Mouse (Mus musculus): Measurements from ENCODE around the gene Igfals. TPM values are rescaled to one million over a fixed set of nuclear protein-coding genes. Genes with fewer than 3 reads are reported as not detected.

Gene Igfals
- polyA plus RNA-seq, 1 experiment from 2014 or later = not detected

DNA sequence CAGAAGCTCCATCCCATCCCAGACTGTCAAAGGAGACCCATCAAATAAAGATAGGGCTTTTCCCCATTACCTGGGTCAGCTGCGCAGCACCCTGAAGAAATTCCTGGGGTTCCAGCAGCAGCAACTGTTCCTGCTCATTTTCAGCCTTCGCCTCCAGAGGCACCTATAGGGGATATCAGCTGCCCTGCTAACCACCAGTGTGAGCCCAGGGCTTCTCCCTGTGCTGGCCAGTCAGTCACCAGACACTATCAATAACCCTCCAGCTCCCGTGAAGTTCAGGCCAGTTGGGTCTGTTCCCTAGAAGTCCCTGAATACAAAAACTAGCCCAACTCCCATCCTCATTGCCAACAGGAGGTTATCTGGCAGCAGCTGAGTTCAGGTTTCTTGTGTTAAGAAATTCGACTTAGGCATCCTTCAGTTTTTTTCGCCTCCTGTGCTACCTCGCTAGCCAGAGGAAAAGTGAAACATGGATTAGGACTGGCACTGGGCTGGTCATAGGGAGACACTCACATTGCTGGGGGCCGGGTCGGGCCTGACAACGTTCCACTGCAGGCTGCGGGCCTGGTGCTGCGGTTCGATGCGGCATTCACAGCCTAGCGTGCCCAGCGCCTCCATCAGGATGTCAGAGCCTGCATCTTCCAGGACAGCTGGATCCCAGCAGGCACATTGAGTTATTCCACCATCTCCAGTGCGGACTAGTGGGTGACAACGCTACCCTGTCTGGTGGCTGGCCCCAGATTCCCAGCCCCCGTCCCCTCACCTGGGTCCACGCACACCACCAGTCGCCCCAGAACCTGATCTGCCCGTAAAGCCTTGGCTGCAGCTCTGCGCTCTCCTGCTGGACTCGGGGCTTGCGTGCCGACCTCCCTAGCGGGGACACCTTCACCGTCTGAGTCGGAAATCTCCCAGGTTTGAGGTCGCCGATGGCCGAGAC lies 28.5 kb downstream of the Igfals start:
- peak overlapping the region; percentile 38; the same call in 1 of the 2 replicates for H3K27ac ChIP-seq
- peaks cover 22% of the 10 kb centered on the region; the same call in 1 of the 2 replicates for H3K79me2 ChIP-seq (ENCODE audit: inconsistent target)
- WGBS (ENCODE audit: missing documents) = 12% methylated on average over 30 of the region's 31 CpGs
- H3K4me3 ChIP-seq (ENCODE audit: inconsistent target) = peak overlapping the region; percentile 88
- peaks cover 47% of the 10 kb centered on the region for H3K36me3 ChIP-seq (ENCODE audit: inconsistent target)

DNA sequence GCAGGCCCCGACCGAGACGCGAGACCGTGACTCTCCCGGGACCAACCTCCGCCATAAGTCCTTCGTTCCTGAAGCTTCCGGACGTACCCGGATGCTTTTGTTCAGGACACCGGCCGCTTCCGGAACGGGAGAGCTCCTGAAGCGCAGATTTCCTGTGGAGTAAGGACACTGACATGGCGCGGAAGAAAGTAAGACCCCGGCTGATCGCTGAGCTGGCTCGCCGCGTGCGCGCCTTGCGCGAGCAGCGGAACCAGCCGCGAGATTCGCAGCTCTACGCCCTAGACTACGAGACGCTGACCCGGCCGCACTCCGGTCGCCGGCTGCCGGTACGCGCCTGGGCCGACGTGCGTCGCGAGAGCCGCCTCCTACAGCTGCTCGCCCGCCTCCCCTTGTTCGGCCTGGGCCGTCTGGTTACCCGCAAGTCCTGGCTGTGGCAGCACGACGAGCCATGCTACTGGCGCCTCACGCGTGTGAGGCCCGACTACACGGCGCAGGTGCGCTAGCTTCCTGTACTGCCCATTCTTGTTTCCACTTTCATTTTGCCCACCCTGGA lies 29.3 kb downstream of the Igfals start, which contains the start of the genes Eme2 and Mrps34:
TSS of gene Eme2 (minus strand) at position 93 of the 553 bp plus-strand sequence.
TSS of gene Mrps34 (plus strand) at position 122 of the 553 bp plus-strand sequence.
- H3K79me2 ChIP-seq (ENCODE audit: inconsistent target) = peaks cover 22% of the 10 kb centered on the region; the same call in 1 of the 2 replicates
- H3K36me3 ChIP-seq (ENCODE audit: inconsistent target) = peaks cover 54% of the 10 kb centered on the region
- peak within 1 kb of the TSS; percentile 88 for H3K4me3 ChIP-seq (ENCODE audit: inconsistent target)
- H3K27ac ChIP-seq = peak within 1 kb of the TSS; percentile 38
- WGBS (ENCODE audit: missing documents) = under 1% methylated on average over 61 of the region's 62 CpGs

DNA sequence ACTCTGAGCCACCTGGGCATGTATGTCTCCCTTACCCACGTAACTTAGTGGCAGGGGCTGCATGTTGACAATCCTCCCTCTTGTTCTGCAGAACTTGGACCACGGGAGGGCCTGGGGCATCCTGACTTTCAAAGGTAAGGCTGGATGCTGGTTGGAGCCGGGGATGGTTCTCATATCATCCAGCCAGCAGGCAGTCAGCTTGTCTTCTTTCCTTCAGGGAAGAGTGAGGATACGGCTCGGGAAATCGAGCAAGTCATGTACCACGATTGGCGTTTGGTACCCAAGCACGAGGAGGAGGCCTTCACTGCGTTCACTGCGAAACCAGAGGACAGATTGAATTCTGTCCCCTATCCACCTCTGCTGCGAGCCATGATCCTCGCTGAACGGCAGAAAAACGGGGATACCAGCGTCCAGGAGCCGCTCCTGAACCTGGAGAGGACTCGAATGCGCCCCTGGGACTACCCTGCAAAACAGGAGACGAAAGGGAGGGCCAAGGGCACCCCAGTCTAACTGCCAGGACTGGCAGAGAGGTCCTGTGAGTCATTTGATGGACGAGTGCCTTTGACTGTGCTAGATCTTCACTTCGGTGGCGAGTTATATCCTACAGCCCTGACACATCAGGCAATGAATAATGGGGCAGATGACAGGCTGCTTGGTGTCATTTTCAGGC lies 29.9 kb downstream of the Igfals start:
- H3K4me3 ChIP-seq (ENCODE audit: inconsistent target) = peak overlapping the region; percentile 88
- H3K79me2 ChIP-seq (ENCODE audit: inconsistent target) = peaks cover 22% of the 10 kb centered on the region; the same call in 1 of the 2 replicates
- WGBS (ENCODE audit: missing documents) = 8% methylated on average over 23 of the region's 23 CpGs
- peaks cover 54% of the 10 kb centered on the region for H3K36me3 ChIP-seq (ENCODE audit: inconsistent target)
- peak overlapping the region; percentile 33 for H3K27ac ChIP-seq

DNA sequence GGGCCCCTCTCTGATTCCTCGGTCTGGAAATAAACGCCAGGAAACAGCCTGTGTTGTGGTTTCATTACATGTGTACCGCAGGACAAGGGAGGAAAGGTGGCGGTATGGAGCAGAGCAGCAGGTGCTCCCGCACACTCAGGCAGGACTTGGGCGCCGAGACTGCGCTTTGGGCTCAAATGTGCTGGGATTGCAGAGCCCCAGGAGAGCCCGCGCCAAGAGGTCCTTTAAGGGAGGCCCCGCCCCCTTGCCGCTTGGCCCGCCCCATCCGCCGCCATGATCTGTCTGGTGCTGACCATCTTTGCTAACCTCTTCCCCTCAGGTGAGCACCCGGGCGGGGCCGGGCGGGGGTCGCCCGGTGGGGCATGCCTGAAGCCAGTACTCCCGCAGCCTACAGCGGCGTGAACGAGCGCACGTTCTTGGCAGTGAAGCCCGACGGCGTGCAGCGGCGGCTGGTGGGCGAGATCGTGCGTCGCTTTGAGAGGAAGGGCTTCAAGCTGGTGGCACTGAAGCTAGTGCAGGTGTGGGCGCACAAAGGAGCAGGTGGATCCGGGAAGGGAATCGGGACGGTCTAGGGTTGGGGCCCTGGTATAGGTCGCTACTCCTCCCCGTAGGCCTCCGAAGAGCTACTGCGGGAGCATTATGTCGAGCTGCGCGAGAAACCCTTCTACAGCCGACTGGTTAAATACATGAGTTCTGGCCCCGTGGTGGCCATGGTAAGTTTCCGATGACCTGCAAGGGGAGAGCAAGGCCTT lies 30.6 kb downstream of the Igfals start, which contains the start of gene Nme3:
TSS of gene Nme3 (plus strand) at position 260 of the 752 bp plus-strand sequence.
- Histone ChIP-seq H3K36me3 (ENCODE audit: inconsistent target) (peaks cover 54% of the 10 kb centered on the region), H3K79me2 (ENCODE audit: inconsistent target) (peaks cover 22% of the 10 kb centered on the region; the same call in 1 of the 2 replicates), H3K4me3 (ENCODE audit: inconsistent target) (peak within 1 kb of the TSS; percentile 88), H3K27ac (peak within 1 kb of the TSS; percentile 33)
- WGBS (ENCODE audit: missing documents) = 3% methylated on average over 47 of the region's 50 CpGs

DNA sequence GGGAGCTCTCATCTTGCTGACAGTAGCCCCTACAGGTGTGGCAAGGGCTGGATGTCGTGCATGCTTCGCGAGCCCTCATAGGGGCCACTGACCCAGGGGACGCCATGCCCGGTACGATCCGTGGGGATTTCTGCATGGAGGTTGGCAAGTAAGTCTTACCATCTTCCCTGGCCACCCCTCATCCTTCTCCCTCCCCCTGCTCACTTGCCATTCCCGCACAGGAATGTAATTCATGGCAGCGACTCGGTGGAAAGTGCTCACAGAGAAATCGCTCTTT lies 31.1 kb downstream of the Igfals start:
- H3K36me3 ChIP-seq (ENCODE audit: inconsistent target) = peaks cover 54% of the 10 kb centered on the region
- 61% methylated on average over 11 of the region's 11 CpGs for WGBS (ENCODE audit: missing documents)
- H3K79me2 ChIP-seq (ENCODE audit: inconsistent target) = peaks cover 22% of the 10 kb centered on the region; the same call in 1 of the 2 replicates
- H3K4me3 ChIP-seq (ENCODE audit: inconsistent target) = peak overlapping the region; percentile 88
- H3K27ac ChIP-seq = no peak overlapping the region

DNA sequence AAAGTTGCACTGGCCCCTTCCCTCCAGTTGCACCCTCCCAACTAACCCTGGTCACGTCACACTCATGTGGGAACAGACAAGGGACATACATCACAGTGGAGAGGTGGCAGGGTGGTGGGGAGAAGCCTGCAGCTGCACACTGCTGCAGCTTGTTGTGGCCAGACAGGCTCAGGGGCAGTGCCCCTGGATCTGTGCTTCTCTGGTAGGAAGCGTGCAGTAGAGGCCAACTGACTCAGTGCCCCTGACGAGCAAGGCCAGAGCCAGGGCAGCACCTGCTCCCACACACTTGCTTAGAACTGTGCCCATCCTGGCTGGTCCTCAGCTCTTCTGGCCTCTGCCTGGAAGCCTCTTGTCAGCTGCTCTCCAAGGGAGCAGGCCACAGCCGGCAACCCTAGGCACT lies 31.8 kb downstream of the Igfals start:
- Histone ChIP-seq H3K36me3 (ENCODE audit: inconsistent target) (peaks cover 54% of the 10 kb centered on the region), H3K4me3 (ENCODE audit: inconsistent target) (no peak overlapping the region), H3K27ac (no peak overlapping the region), H3K79me2 (ENCODE audit: inconsistent target) (peaks cover 22% of the 10 kb centered on the region; the same call in 1 of the 2 replicates)
- WGBS (ENCODE audit: missing documents) = 95% methylated on average over 4 of the region's 4 CpGs

DNA sequence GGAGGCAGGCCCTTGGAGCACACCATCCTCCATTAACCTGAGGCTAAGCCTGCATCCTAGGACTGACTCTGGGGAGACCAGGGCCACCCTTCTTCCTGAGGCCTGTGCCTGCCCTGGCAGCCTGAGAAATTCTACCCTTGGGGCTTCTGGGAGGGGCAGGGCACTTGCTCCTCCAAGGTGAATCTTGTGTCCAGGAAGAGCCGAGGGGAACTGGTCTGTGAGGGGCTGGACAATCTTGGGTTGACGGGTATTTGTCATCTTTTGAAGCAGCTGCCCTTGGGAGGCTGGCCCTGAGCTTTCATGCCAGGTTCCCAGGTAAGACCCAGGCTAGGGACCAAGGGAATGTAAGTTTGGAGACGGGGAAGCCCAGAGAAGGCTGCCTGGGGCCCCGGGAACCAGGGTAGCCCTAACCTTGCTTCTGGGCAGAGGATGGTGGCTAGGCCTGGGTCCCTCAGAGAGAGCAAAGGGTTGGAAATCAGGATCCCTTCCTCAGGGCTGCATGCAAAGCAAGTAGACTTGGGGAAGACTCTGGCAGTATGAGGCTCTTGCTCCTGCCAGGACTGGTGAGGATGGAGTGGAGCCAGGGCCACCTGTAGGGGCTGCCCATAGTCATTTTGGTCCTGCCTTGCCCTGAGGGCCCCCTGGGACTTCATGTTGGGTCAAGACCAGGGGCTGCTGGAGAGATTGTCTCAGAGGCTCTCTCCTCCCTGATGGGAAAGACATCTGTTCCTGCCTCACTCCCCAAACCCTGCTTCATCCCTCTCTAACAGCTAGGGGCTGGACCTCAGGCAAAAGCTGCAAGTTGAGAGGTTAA lies 32.5 kb downstream of the Igfals start:
- no peak overlapping the region for H3K4me3 ChIP-seq (ENCODE audit: inconsistent target)
- peaks cover 20% of the 10 kb centered on the region; the same call in 1 of the 2 replicates for H3K79me2 ChIP-seq (ENCODE audit: inconsistent target)
- H3K27ac ChIP-seq = no peak overlapping the region
- H3K36me3 ChIP-seq (ENCODE audit: inconsistent target) = peaks cover 54% of the 10 kb centered on the region
- 91% methylated on average over 4 of the region's 4 CpGs for WGBS (ENCODE audit: missing documents)

DNA sequence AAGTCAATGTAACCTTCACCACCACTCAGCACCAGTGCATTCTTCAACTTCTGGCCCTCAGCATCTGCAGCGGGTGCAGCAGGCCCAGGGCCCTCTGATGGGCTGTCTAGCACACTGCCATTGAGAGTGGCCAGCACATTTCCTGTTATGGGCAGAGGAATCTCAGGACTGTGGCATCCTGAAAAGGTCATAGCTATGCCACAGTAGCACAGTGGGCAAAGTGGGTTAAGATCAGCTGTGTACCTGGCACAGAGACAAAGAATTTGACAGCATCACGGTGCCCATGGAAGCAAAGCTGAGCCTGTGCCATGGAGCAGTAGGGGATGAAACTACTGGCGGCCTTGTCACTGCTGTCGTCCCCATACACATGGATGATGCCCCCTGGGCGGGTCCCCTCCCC lies 33.4 kb downstream of the Igfals start:
- Histone ChIP-seq H3K79me2 (ENCODE audit: inconsistent target) (peaks cover 11% of the 10 kb centered on the region; the same call in 1 of the 2 replicates), H3K36me3 (ENCODE audit: inconsistent target) (peaks cover 60% of the 10 kb centered on the region), H3K4me3 (ENCODE audit: inconsistent target) (no peak overlapping the region), H3K27ac (no peak overlapping the region)
- 92% methylated on average over 5 of the region's 5 CpGs for WGBS (ENCODE audit: missing documents)

DNA sequence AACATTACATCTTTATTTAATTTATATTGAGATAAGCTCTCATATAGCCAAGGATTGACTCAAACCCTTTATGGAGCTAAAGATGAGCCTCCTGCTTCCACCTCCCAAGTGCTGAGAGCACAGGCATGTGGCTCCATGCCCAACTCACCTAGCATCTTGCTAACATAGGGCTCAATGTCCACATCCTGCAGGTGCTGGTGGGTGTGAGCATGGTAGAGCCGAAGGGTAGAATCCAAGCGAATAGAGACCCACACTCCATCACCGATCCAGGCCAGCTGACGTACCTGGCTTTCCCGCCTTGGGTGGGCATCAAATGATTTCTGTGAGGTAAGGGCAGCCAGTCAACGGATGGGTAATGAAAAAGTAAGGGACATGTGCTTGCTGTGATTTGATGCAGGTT lies 34.2 kb downstream of the Igfals start:
- Histone ChIP-seq H3K79me2 (ENCODE audit: inconsistent target) (peaks cover 5% of the 10 kb centered on the region; the same call in 1 of the 2 replicates), H3K4me3 (ENCODE audit: inconsistent target) (no peak overlapping the region), H3K27ac (no peak overlapping the region), H3K36me3 (ENCODE audit: inconsistent target) (peaks cover 68% of the 10 kb centered on the region)
- WGBS (ENCODE audit: missing documents) = 93% methylated on average over 5 of the region's 6 CpGs

GRCm38 (mm10) chr17:24902124-24902523 lies 36.3 kb downstream of the Igfals start:
- H3K27ac ChIP-seq = no peak overlapping the region
- H3K79me2 ChIP-seq (ENCODE audit: inconsistent target) = no peaks in the 10 kb centered on the region
- WGBS (ENCODE audit: missing documents) = 95% methylated on average over 5 of the region's 5 CpGs
- no peak overlapping the region for H3K4me3 ChIP-seq (ENCODE audit: inconsistent target)
- peaks cover 90% of the 10 kb centered on the region for H3K36me3 ChIP-seq (ENCODE audit: inconsistent target)

GRCm38 (mm10) chr17:24902671-24903474 lies 37.1 kb downstream of the Igfals start:
- Histone ChIP-seq H3K36me3 (ENCODE audit: inconsistent target) (peaks cover 97% of the 10 kb centered on the region), H3K79me2 (ENCODE audit: inconsistent target) (no peaks in the 10 kb centered on the region), H3K27ac (no peak overlapping the region), H3K4me3 (ENCODE audit: inconsistent target) (no peak overlapping the region)
- WGBS (ENCODE audit: missing documents) = 75% methylated on average over 9 of the region's 9 CpGs

DNA sequence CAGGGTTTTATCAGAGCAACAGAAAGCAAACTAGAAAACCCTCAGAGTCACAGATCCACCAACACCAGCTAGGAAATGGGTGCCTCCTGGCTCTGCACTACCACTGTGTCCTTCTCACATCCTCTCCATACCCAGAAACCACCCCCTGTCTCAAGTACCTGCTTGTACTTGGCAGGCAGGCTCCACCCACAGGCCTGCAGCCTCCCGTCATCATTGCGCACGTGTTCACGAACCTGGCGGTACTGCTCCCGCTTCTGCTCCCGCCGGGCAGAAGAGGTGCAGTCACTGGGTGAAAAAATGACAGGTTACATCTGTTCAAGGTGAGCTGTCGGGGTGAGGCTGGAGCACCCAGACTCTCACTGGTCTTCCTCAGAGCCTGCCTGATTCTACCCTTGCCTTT lies 38.0 kb downstream of the Igfals start:
- Histone ChIP-seq H3K79me2 (ENCODE audit: inconsistent target) (no peaks in the 10 kb centered on the region), H3K27ac (no peak overlapping the region), H3K4me3 (ENCODE audit: inconsistent target) (no peak overlapping the region), H3K36me3 (ENCODE audit: inconsistent target) (peaks cover 100% of the 10 kb centered on the region)
- WGBS (ENCODE audit: missing documents) = 93% methylated on average over 9 of the region's 9 CpGs

DNA sequence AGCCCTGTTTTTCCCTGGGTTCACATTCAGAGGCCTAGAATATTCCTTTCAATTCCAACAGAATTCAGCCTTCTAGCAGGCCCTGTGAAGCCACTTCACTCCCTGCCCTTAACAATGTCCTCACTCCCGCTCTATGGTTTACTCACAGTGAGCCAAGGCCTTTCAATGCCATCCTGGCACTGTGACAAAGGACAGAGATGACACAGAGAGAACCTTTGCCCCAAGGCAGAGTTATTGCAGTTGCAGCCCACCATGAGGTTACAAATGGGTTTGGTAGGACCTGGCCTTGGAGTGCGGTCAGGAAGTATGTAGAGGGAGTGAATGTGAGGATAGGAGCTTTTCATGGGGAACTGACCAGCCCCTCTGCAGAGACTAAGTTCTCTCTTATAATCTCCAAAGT lies 41.8 kb downstream of the Igfals start:
- 90% methylated on average over 2 of the region's 2 CpGs for WGBS (ENCODE audit: missing documents)
- Histone ChIP-seq H3K4me3 (ENCODE audit: inconsistent target) (no peak overlapping the region), H3K79me2 (ENCODE audit: inconsistent target) (no peaks in the 10 kb centered on the region), H3K27ac (no peak overlapping the region), H3K36me3 (ENCODE audit: inconsistent target) (peaks cover 97% of the 10 kb centered on the region)
